Mouse (Mus musculus) erythroblast, embryonic 14.5 days (primary cell): ENCODE data around the gene Fbxo47. TPM values are rescaled to one million over a fixed set of nuclear protein-coding genes. Genes with fewer than 3 reads are reported as not detected.
"Not testable (repeated sequence)": the region's sequence is repeated elsewhere in the genome, so short reads cannot be mapped to it uniquely, and the experiment has no call there.

ENCODE experiments used
- H3K27me3 ChIP-seq: 2 replicates; pipeline ENCODE4 v1.6.1; 2012; ENCODE audit warnings: inconsistent platforms; ENCODE audit not compliant: control insufficient read depth
- H3K36me3 ChIP-seq: 2 replicates; pipeline ENCODE4 v1.6.1; 2012; ENCODE audit warnings: mild to moderate bottlenecking, inconsistent platforms; ENCODE audit not compliant: control insufficient read depth
- H3K4me1 ChIP-seq: 2 replicates; pipeline ENCODE4 v1.6.1; 2012; ENCODE audit warnings: inconsistent platforms; ENCODE audit not compliant: control insufficient read depth
- H3K4me3 ChIP-seq: replicated peaks from 2 replicates; pipeline ENCODE3; 2012; ENCODE audit warnings: moderate library complexity, mild to moderate bottlenecking, inconsistent platforms
- H3K9me3 ChIP-seq: 2 replicates; pipeline ENCODE4 v1.6.1; 2012; ENCODE audit warnings: low read length, inconsistent platforms, mixed read lengths; ENCODE audit not compliant: control insufficient read depth
- GATA1 ChIP-seq: IDR thresholded peaks from 2 replicates; pipeline ENCODE4 v1.6.1; 2012; ENCODE audit warnings: low read length, inconsistent platforms, mixed read lengths
- TAL1 ChIP-seq: IDR thresholded peaks from 3 replicates; pipeline ENCODE4 v1.6.1; 2012; ENCODE audit warnings: low read length, inconsistent platforms, mixed read lengths
- polyA plus RNA-seq: library from polyadenylated mRNA; stranded (reverse); fragments of >175 nt; gene quantifications from 2 replicates; pipeline ENCODE4 v1.2.3, GENCODE M21; 2012

Gene Fbxo47
- polyA plus RNA-seq, 1 experiment, result not detected

DNA sequence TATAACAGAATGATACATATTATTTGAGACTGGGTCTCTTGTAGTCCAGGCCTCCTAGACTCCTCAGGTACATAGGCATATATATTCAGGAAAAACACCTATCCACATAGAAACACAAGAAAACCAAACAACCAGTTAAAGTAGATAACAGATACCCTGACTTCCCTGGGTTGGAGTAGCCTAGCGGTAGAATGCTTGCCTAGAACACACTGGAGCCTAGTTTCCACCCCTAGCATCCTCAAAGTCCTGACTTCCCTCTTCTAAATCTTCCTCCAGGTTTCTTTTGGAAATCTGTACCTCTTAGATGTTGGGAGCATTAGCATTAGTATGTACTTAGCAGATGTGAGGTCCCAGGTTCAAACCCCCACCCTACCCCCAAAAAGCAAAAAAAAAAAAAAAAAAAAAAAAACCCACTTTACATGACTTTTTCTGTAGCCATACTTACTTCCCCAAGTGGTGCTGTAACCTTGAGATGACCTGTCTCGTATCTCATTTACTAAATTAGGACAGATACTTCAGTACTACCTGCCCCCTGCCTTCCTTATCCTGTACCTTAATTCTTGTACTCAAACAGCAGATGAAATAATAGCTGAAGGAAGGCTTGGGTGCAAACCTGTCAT lies 1.5 kb upstream of the Fbxo47 start:
- peaks cover 27% of the 10 kb centered on the region for H3K4me1 ChIP-seq
- TF ChIP-seq GATA1 (no peak), TAL1 (no peak)
- no peaks in the 10 kb centered on the region for H3K27me3 ChIP-seq
- H3K9me3 ChIP-seq, result no peaks in the 10 kb centered on the region
- peak overlapping the region; percentile 85 for H3K4me3 ChIP-seq
- H3K36me3 ChIP-seq, result no peaks in the 10 kb centered on the region

DNA sequence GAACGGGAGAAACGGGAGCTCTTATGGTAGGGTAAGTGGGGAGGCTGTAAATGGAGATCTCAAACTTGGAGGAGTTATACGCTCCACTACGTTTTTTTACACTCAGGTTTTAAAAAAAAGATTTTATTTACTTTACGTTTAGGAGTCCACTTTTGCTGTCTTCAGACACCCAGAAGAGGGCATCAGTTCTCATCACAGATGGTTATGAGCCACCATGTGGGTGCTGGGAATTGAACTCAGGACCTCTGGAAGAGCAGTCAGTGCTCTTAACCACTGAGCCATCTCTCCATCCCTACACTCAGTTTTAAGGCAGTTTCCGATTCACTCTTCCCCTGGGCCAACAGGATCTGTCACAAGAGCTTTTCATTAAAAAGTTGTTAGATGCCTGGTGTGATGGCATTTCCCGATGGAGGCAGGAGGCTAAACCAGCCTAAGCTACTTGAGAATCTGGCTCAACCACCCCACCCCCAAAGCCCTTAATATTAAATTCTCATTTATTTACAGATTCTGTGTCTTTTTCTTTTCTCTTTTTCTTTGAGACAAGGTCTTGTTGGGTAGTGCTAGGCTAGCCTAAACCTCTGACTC lies 739 bp upstream of the Fbxo47 start:
- Histone ChIP-seq H3K4me3 (peak overlapping the region; percentile 85), H3K27me3 (no peaks in the 10 kb centered on the region), H3K36me3 (no peaks in the 10 kb centered on the region), H3K4me1 (peaks cover 27% of the 10 kb centered on the region), H3K9me3 (no peaks in the 10 kb centered on the region)
- TF ChIP-seq TAL1 (no peak), GATA1 (no peak)

DNA sequence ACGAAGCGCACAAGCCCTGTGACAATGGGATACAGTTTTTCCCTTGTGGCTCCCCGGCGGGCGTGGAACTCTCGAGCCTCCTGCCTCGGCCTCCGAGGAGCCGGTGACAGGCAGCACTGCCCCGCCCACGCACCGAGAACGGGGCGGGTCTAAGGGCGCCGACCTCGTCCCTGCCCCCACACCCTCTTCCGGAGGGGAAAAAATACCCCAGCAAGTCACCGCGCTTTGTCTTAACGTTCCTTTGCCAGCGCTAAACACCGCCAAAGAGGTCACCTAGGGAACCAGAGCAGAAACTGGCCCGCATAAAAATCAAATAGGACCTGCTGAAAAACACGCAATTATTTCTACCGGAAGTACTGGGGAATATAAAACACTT lies 424 bp downstream of the Fbxo47 start:
- H3K4me3 ChIP-seq, result peak overlapping the region; percentile 85
- TF ChIP-seq TAL1, result no peak
- no peak for TF ChIP-seq GATA1
- no peaks in the 10 kb centered on the region for H3K9me3 ChIP-seq
- peaks cover 27% of the 10 kb centered on the region for H3K4me1 ChIP-seq
- H3K36me3 ChIP-seq, result no peaks in the 10 kb centered on the region
- H3K27me3 ChIP-seq, result no peaks in the 10 kb centered on the region

DNA sequence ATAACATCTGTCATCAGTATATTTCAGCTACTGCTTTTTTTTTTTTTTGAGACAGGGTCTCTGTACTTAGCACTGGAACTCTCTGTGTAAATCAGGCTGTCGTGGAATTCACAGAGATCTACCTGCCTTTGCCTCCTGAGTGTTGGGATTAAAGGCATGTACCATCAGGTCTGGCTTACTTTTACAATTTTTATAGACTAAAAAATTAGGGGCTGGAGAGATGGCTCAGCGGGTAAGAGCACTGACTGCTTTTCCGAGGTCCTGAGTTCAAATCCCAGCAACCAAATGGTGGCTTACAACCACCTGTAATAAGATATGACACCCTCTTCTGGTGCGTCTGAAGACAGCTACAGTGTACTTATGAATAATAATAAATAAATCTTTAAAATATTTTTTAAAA lies 3.6 kb downstream of the Fbxo47 start:
- Histone ChIP-seq H3K4me1 (peaks cover 21% of the 10 kb centered on the region), H3K27me3 (no peaks in the 10 kb centered on the region), H3K36me3 (no peaks in the 10 kb centered on the region), H3K9me3 (no peaks in the 10 kb centered on the region), H3K4me3 (no peak overlapping the region)
- no peak for TF ChIP-seq TAL1
- TF ChIP-seq GATA1, result no peak

DNA sequence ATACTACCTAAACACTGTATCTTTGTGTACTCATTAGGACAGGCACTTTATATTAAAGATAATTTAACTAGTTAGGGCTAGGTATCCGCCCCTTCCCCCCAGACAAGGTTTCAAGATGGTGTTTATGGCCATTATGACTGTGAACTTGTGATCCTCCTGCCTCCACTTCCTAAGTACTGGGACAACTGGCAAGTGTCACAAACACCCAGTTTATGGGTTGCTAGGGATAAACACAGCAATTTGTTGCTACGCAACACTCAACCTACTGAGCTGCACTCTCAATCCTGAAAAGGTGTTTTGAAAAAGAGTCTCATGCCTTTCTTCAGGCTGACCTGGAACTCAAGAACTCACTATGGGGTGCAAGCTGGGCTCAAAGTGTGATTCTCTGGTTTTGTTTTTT lies 6.6 kb downstream of the Fbxo47 start:
- Histone ChIP-seq H3K36me3 (no peaks in the 10 kb centered on the region), H3K9me3 (no peaks in the 10 kb centered on the region), H3K4me3 (no peak overlapping the region), H3K27me3 (no peaks in the 10 kb centered on the region), H3K4me1 (no peaks in the 10 kb centered on the region)
- no peak for TF ChIP-seq GATA1
- no peak for TF ChIP-seq TAL1

DNA sequence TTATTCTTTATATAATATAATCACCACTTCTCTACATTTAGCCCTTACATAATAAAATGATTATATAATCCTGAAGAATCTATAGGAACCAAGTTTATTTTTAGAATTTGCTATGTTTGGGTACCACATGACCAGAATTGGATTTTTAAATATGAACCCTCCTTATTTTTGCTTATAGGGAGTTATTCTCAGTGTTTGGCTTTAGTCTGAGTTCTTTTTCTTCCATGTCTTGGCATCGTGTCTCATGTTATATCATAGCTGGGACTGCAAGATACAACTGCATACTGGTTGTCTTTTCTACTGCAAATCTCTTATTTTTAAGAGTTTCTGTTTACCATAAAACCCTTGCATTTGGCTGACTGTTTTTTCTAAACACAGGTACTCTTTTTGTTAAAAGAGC lies 9.6 kb downstream of the Fbxo47 start:
- Histone ChIP-seq H3K9me3 (no peaks in the 10 kb centered on the region), H3K36me3 (no peaks in the 10 kb centered on the region), H3K4me1 (no peaks in the 10 kb centered on the region), H3K27me3 (no peaks in the 10 kb centered on the region), H3K4me3 (no peak overlapping the region)
- TF ChIP-seq GATA1, result no peak
- no peak for TF ChIP-seq TAL1

DNA sequence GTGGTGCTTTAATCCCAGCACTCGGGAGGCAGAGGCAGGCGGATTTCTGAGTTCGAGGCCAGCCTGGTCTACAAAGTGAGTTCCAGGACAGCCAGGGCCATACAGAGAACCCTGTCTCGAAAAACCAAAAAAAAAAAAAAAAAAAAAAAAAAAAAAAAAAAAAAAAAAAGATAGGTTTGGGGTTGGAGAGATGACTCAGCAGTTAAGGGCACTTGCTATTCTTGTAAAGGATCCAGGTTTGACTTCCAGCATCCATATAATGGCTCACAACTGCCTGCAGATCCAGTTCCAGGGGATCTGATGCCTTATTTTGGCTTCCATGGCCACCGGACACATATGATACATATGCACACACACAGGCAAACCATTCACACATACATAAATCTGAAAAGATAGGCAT lies 11.6 kb downstream of the Fbxo47 start:
- not testable (repeated sequence) for H3K4me3 ChIP-seq, H3K27me3 ChIP-seq

DNA sequence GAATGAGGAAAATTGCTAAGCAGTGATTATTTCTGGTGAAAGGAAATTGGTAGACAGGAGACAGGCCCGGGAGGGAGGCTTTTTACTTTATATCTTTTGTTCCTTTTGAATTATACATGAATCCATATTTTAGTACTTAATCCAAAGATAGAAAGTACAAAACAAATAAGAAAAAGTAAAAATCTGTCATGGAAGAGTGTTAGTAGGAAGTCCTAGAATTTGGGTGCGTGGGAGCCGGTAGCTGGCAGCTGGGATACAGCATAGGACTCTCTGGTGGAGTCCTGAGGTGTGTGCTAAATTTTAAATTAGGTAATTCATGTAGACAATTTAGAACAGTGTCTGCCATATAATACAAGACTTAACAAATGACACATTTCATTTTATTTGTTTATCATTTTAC lies 16.4 kb downstream of the Fbxo47 start:
- no peak for TF ChIP-seq TAL1
- no peak for TF ChIP-seq GATA1
- Histone ChIP-seq H3K9me3 (no peaks in the 10 kb centered on the region), H3K4me3 (no peak overlapping the region), H3K36me3 (no peaks in the 10 kb centered on the region), H3K27me3 (no peaks in the 10 kb centered on the region), H3K4me1 (no peaks in the 10 kb centered on the region)

More for the DNA sequence above, 11.6 kb downstream of the Fbxo47 start:
- not testable (repeated sequence) for H3K4me1 ChIP-seq, H3K9me3 ChIP-seq, H3K36me3 ChIP-seq

DNA sequence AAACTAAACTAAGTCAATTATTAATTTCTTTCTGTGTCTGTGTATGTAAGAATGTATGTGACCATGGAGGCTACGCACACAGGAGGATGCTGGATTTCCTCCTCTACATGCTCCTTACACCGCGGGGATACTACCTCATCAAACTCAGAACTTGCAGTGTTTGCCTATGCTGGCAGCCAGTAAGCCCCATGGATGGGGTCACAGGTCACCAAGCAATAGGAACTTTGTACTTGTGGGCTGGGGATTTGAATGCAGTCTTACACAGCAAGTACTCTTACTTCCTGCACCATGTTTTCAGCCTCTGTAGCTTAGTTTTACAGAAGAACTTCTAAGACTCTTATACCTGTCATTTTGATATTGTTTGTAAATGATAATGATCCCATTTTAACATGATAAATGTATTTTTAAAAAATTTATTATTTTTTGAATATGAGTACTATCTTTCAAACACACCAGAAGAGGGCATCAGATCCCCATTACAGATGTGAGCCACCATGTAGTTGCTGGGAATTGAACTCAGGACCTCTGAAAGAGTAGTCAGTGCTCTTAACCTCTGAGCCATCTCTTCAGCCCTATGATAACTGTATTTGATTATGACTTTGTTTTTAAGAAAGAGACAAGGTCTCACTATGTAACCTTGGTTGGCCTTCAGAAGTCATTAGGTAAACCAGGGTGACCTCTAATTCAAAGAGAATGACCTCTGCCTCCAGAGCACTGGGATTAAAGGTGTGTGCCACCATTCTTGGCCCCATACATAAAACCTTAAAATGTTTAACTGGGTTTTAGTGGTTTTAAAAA lies 17.7 kb downstream of the Fbxo47 start:
- H3K27me3 ChIP-seq, result no peaks in the 10 kb centered on the region
- H3K9me3 ChIP-seq, result no peaks in the 10 kb centered on the region
- no peaks in the 10 kb centered on the region for H3K36me3 ChIP-seq
- TF ChIP-seq TAL1 (no peak), GATA1 (no peak)
- no peaks in the 10 kb centered on the region for H3K4me1 ChIP-seq
- H3K4me3 ChIP-seq, result no peak overlapping the region
